Mouse (Mus musculus) spleen, adult 10 weeks (tissue): ENCODE results near the gene Cdv3. TPM values are rescaled to one million over a fixed set of nuclear protein-coding genes. Genes with fewer than 3 reads are reported as not detected.

Experiments used
- polyA plus RNA-seq: library from polyadenylated mRNA; stranded (reverse); fragments of 350-450 nt; fragmentation: Illumina TruSeq; extraction: RNeasy Lipid Tissue Mini Kit (QIAGEN cat#74804); gene quantifications from one replicate; pipeline ENCODE4 v1.2.3, GENCODE M21; 2015; ENCODE audit warnings: low replicate concordance; ENCODE audit not compliant: insufficient read depth

Gene Cdv3
- polyA plus RNA-seq = 137 TPM

DNA sequence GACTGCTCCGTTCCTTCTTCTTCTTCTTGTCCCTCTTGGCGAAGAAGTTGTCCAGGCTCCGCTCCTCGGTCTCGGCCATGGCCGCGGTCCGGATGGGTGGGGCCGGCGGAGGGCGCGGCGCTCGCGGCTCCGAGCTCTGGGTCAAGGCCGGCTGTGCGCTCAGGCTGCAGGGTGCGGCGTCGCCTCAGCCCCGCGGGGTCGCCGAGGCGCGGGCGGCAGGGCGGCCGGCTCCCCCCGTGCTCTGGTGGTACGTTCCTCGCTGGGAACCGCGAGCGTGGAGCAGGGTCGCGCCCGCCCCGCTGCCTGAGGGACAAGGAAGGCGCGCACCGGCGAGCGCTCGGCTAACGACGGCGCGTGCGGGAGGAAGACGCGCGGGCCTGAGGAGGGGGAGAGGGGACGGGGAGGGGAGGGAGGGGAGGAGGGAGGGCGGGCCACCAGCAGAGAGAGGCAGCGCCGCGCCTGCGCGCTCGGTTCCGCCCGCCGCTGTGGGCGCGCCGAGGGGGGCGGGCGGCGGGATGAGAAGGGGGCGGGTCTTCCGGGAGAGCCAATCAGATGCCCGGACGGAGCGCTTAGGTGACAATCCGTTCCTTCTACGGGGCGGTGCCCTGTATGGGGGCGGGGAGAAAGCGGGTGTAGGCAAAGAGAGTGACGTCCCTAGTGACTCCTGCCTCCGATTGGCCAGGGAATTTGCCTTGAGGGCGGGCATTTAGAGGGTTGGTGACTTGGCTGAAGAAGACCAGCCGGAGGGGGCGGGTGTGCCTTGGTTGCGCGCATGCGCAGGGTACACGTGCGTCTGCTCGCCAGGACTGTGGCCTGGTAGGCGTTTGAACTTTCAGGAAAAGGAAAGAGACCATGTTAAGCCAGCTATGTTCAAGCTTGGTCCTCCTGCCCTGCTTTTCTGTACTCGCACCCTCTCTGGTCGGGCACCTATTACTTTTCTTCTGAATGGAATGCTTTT lies at the start of gene Cdv3:
Gene Cdv3 (minus strand): TSS at position 551 of the 958 bp plus-strand sequence.

DNA sequence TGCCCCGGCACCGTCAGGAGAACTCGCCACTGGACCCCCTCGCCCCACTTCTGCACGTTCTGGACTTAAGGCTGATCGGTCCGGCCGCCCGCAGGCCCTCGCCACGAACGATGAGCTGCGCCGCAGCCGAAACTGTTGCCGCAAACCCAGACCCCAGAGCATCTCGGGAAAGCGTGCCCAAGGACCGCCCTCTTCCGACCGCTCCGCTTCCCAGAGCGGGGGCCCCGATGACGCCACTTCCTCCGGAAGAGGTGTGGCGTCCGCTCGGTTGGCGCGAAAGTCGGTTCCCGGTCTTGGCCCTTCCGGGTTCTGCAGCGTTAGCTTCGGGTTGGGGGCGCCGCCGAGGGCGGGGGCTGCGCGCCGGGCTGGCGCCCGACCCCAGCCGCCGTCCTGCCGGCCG lies 60.7 kb downstream of the Cdv3 start, which contains the start of the genes 1300017J02Rik and Topbp1:
Gene 1300017J02Rik (minus strand): TSS at position 156 of the 400 bp plus-strand sequence.
Gene Topbp1 (plus strand): TSS at position 289 of the 400 bp plus-strand sequence.

Other genes starting within 250 kb of the Cdv3 start
- gene Srprb, start 163.7 kb downstream of the Cdv3 start, polyA plus RNA-seq = 18.0 TPM
- gene Gm20425, start 135.5 kb downstream of the Cdv3 start, polyA plus RNA-seq = 4.8 TPM
- gene Trf, start 135.4 kb downstream of the Cdv3 start, polyA plus RNA-seq = 448 TPM
- gene 1300017J02Rik, start 60.8 kb downstream of the Cdv3 start, polyA plus RNA-seq = 9.9 TPM
- 82.4 TPM for gene Topbp1, start 60.6 kb downstream of the Cdv3 start, polyA plus RNA-seq
- gene Bfsp2, start 114.6 kb upstream of the Cdv3 start, polyA plus RNA-seq = 12.1 TPM